Mouse (Mus musculus): ENCODE results near the gene Dusp16. TPM values are rescaled to one million over a fixed set of nuclear protein-coding genes. Genes with fewer than 3 reads are reported as not detected.
A peak's percentile ranks its signal among the peaks of the same experiment; 100 is the strongest.

Gene Dusp16
- polyA plus RNA-seq, 1 experiment from 2014 or later: 14.3 TPM

DNA sequence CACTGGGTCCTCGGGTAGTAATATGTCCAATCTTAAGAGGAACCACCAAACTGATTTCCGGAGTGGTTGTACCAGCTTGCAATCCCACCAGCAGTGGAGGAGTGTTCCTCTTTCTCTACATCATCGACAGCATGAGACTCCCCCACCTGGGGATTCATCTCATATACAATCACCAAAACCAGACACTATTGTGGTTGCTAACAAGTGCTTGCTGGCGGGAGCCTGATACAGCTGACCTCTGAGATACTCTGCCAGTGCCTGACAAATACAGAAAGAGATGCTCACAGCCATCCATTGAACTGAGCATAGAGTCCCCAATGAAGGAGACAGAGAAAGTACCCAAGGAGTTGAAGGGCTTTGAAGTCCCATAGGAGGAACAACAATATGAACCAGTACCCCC, 36.4 kb downstream of the Dusp16 start:
- Histone ChIP-seq H3K9me3 (no peaks in the 10 kb centered on the region), H3K4me3 (no peak overlapping the region), H3K27ac (no peak overlapping the region), H3K27me3 (no peaks in the 10 kb centered on the region), H3K4me2 (no peak overlapping the region), H3K9ac (no peak overlapping the region), H3K36me3 (peaks cover 31% of the 10 kb centered on the region), H3K4me1 (peaks cover 7% of the 10 kb centered on the region; the same call in 1 of the 2 replicates)
- no peak for ATAC-seq (ENCODE audit: insufficient number of reproducible peaks, insufficient read depth, low FRiP score, low TSS enrichment, low read depth)
- WGBS: 90% methylated on average over 4 of the region's 4 CpGs

DNA sequence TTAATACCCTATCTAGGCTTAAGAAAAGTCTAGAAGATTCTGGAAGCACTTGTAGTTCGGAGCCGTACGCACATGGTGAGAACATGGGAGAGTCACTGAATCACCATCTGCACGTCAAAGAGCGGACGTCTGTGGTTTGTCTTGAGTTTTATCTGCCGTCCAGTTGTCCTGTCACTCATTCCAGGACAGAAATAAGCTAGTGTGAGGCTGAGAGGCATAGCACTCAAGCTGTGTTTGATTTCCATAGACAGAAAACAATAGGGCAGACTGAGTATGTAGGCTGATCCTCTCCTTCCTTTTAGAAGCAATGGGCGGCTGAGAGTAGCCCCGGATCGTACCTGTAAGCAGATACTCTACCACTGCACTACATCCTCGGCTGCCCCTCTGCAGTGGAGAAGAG, 38.6 kb downstream of the Dusp16 start:
- H3K27me3 ChIP-seq: no peaks in the 10 kb centered on the region
- WGBS: 90% methylated on average over 11 of the region's 11 CpGs
- no peak overlapping the region for H3K4me3 ChIP-seq
- no peak overlapping the region for H3K9ac ChIP-seq
- no peak overlapping the region for H3K27ac ChIP-seq
- H3K9me3 ChIP-seq: no peaks in the 10 kb centered on the region
- no peak for ATAC-seq (ENCODE audit: insufficient number of reproducible peaks, insufficient read depth, low FRiP score, low TSS enrichment, low read depth)
- peaks cover 36% of the 10 kb centered on the region for H3K36me3 ChIP-seq
- no peak overlapping the region for H3K4me2 ChIP-seq
- H3K4me1 ChIP-seq: peaks cover 7% of the 10 kb centered on the region; the same call in 1 of the 2 replicates

DNA sequence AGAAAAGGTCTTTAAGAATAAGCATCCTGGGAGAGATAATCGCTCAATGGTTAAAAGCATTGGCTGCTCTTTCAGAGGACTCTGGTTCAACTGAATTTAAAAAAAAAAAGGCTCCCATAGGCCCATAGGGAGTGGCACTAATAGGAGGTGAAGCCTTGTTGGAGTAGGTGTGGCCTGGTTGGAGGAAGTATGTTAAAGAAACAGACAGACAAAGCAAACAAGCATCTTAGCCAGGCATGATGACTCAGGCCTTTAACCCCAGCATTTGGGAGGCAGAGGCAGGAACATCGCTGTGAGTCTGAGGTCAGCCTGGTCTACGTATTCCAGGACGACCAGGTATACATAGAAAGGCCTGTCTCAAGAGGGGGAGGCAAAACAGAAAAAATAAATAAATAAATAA, 39.0 kb downstream of the Dusp16 start:
- H3K27ac ChIP-seq: no peak overlapping the region
- no peaks in the 10 kb centered on the region for H3K27me3 ChIP-seq
- peaks cover 7% of the 10 kb centered on the region; the same call in 1 of the 2 replicates for H3K4me1 ChIP-seq
- WGBS: 94% methylated on average over 4 of the region's 4 CpGs
- no peak overlapping the region for H3K4me2 ChIP-seq
- no peaks in the 10 kb centered on the region for H3K9me3 ChIP-seq
- H3K36me3 ChIP-seq: peaks cover 34% of the 10 kb centered on the region
- H3K9ac ChIP-seq: no peak overlapping the region
- no peak overlapping the region for H3K4me3 ChIP-seq
- no peak for ATAC-seq (ENCODE audit: insufficient number of reproducible peaks, insufficient read depth, low FRiP score, low TSS enrichment, low read depth)

DNA sequence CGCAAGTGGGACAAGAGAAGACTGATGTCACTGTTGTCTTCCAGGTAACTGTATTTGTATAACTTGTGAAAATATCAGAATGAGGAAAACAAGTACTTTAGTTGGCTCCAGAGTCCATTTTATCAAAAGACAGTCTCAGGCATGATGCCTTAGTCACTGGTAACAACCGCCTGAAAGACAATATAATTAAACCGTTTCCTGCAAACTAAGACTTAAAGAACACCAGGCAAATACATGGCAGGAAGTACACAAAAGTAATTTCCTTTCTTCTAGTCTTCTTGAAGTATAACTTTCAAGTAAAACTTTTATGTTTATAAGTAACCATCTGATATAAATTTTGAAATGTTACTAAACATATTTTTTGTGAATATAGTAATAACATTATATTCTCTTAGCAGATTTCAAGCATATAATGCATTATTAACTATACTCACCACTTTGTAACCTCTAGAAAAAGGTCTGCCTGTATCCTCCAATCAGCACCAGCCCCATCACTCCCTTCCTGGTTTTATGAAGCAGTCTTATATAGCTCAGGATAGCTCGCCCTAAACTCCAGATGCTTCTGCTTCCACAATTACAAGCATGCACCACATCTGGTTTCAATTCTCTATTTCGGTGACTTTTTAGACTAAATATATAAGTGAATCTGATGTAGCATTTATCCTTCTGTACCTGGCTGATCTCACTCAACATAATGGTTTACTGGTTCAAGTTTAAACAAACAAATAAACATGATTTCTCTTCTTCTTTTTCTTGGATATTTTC, 40.4 kb downstream of the Dusp16 start:
- H3K4me3 ChIP-seq: no peak overlapping the region

DNA sequence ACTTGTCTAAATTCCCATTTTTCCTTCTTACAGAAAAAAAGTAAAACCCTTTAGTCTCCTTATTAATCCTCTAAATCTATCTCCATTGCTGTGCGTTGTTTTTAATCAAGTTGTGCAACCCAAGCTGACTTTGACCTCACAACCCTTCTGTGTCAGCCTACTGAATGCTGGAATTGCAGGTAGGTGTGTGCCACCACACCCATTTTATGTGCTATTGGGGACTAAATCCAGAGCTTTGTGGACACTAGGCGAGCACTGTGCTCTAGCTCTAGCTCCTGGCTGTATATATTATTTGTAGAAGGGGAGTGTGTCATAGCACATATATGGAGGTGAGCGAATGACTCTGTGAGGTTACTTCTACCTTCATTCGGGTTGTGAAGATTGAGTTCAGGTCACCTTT, 41.3 kb downstream of the Dusp16 start:
- peaks cover 23% of the 10 kb centered on the region for H3K36me3 ChIP-seq
- ATAC-seq (ENCODE audit: insufficient number of reproducible peaks, insufficient read depth, low FRiP score, low TSS enrichment, low read depth): no peak
- H3K4me2 ChIP-seq: no peak overlapping the region

More for the DNA sequence above, 40.4 kb downstream of the Dusp16 start:
- peaks cover 30% of the 10 kb centered on the region for H3K36me3 ChIP-seq
- peaks cover 7% of the 10 kb centered on the region; the same call in 1 of the 2 replicates for H3K4me1 ChIP-seq
- H3K9ac ChIP-seq: no peak overlapping the region
- H3K27ac ChIP-seq: no peak overlapping the region
- H3K4me2 ChIP-seq: no peak overlapping the region
- H3K27me3 ChIP-seq: no peaks in the 10 kb centered on the region
- ATAC-seq (ENCODE audit: insufficient number of reproducible peaks, insufficient read depth, low FRiP score, low TSS enrichment, low read depth): no peak
- no peaks in the 10 kb centered on the region for H3K9me3 ChIP-seq
- 48% methylated on average over 5 of the region's 5 CpGs for WGBS

DNA sequence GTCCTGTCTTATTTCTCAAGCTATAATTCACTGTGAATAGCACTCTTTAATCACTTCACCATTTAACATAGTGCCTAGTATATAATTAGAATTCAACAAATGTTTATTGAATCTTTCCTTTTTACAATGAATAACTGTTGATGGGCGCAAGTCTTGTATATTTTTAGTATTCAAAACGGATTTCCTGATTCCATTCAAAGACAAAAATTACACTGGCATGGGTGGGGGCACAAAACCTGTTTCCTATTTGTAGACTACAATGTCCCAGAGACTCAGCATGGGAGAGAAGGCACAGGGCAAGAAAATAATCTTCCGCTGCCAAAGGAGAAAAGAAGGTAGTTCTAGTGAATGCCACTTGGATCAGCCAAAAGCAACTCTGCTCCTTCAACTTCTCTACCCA, 44.3 kb downstream of the Dusp16 start:
- no peaks in the 10 kb centered on the region for H3K9me3 ChIP-seq
- no peak overlapping the region for H3K9ac ChIP-seq
- peaks cover 9% of the 10 kb centered on the region; the same call in 1 of the 2 replicates for H3K4me1 ChIP-seq
- no peaks in the 10 kb centered on the region for H3K27me3 ChIP-seq
- no peak overlapping the region for H3K4me2 ChIP-seq
- H3K27ac ChIP-seq: no peak overlapping the region
- 79% methylated on average over 3 of the region's 3 CpGs for WGBS
- H3K4me3 ChIP-seq: no peak overlapping the region
- no peak for ATAC-seq (ENCODE audit: insufficient number of reproducible peaks, insufficient read depth, low FRiP score, low TSS enrichment, low read depth)
- peaks cover 8% of the 10 kb centered on the region; the same call in 1 of the 2 replicates for H3K36me3 ChIP-seq

More for the DNA sequence above, 41.3 kb downstream of the Dusp16 start:
- Histone ChIP-seq H3K27ac (no peak overlapping the region), H3K9ac (no peak overlapping the region), H3K27me3 (no peaks in the 10 kb centered on the region), H3K4me3 (no peak overlapping the region), H3K4me1 (peaks cover 7% of the 10 kb centered on the region; the same call in 1 of the 2 replicates), H3K9me3 (no peaks in the 10 kb centered on the region)
- WGBS: 92% methylated on average over 4 of the region's 4 CpGs

DNA sequence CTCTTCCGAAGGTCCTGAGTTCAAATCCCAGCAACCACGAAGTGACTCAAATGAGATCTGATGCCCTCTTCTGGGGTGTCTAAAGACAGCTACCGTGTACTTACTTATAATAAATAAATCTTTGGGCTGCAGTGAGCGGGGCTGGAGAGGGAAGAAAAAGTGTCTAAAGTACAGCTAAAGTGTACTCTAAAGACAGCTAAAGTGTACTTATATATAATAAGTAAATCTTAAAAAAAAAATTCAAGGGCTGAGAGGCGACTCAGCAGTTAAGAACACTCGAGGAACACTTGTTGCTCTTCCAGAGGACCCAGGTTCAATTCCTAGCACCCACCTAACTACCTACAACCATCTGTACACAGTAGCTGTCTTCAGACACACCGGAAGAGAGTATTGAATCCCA, 46.5 kb downstream of the Dusp16 start:
- H3K4me1 ChIP-seq: 0 out of 2 replicates have a peak, but pooled peaks cover 4% of the 10 kb centered on the region
- 96% methylated on average over 7 of the region's 7 CpGs for WGBS
- H3K4me3 ChIP-seq: no peak overlapping the region
- H3K27me3 ChIP-seq: no peaks in the 10 kb centered on the region
- no peak overlapping the region for H3K4me2 ChIP-seq
- H3K9ac ChIP-seq: no peak overlapping the region
- H3K36me3 ChIP-seq: peaks cover 5% of the 10 kb centered on the region; the same call in 1 of the 2 replicates
- no peak for ATAC-seq (ENCODE audit: insufficient number of reproducible peaks, insufficient read depth, low FRiP score, low TSS enrichment, low read depth)
- H3K9me3 ChIP-seq: no peaks in the 10 kb centered on the region
- no peak overlapping the region for H3K27ac ChIP-seq

DNA sequence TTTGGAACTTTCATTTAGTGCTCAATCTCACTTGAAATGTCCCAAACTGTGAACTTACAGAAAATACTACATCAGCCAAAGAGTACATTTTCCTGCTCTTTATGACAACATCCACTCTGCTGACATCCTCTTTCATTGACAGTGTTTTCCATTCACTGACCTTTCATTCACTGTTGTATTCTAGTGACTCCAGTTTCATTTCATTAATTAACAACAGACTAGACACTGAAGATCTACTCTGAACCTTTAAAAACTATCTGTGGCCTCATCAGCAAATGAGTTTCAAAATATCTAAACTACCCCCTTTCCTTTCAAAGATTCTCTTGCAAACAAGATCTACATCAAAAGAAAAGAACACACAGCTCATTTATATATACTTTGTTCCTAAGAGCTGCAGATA, 48.9 kb downstream of the Dusp16 start:
- no peak overlapping the region for H3K9ac ChIP-seq
- H3K27ac ChIP-seq: no peak overlapping the region
- ATAC-seq (ENCODE audit: insufficient number of reproducible peaks, insufficient read depth, low FRiP score, low TSS enrichment, low read depth): no peak
- H3K4me1 ChIP-seq: 0 out of 2 replicates have a peak, but pooled peaks cover 4% of the 10 kb centered on the region
- H3K9me3 ChIP-seq: no peaks in the 10 kb centered on the region
- H3K4me2 ChIP-seq: no peak overlapping the region
- H3K36me3 ChIP-seq: peaks cover 12% of the 10 kb centered on the region
- no peaks in the 10 kb centered on the region for H3K27me3 ChIP-seq
- H3K4me3 ChIP-seq: no peak overlapping the region

DNA sequence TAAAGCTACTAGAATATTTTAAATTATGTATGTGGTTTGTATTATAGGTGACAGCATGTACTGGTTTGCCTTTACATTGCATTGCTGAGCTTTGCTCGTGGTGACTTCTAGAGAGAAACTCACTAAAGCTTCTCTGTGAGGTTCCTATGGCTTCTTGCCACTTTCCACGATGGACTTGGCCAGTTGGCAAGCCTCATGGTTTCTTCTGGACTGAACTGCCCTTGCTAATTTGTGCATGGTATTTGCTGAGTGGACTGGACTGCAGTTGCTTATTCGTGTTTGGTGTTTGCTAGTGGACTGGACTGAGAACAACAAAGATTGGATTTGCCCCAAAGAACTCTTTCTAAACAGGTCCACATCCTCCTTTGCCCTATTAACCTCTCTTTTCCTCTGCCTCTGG, 55.6 kb downstream of the Dusp16 start:
- 93% methylated on average over 3 of the region's 3 CpGs for WGBS
- Histone ChIP-seq H3K4me1 (no peaks in the 10 kb centered on the region), H3K9me3 (no peaks in the 10 kb centered on the region), H3K4me3 (no peak overlapping the region), H3K9ac (no peak overlapping the region), H3K27me3 (no peaks in the 10 kb centered on the region), H3K27ac (no peak overlapping the region), H3K4me2 (no peak overlapping the region), H3K36me3 (peaks cover 31% of the 10 kb centered on the region)
- no peak for ATAC-seq (ENCODE audit: insufficient number of reproducible peaks, insufficient read depth, low FRiP score, low TSS enrichment, low read depth)

DNA sequence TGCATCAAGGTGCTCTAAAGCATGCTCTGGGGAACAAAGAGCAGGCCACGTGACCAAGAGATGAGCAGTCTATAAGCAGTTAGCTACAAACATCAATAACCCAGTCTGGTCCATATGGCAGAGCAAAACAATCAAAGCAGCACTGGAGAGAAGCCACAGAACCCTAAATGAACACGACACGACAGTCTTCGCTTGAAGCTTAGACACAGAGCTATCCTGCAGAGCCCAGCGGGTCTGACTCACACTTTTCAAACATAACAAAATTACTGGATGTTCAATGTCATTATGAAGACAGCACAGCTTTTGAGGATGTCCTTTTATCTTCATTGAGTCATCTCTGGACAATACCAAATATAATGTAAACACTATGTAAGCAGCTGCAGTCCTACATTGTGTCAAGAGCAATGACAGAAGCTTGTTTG, 58.6 kb downstream of the Dusp16 start:
- no peak overlapping the region for H3K9ac ChIP-seq
- 78% methylated on average over 5 of the region's 5 CpGs for WGBS
- H3K4me3 ChIP-seq: no peak overlapping the region
- no peaks in the 10 kb centered on the region for H3K9me3 ChIP-seq
- no peak for ATAC-seq (ENCODE audit: insufficient number of reproducible peaks, insufficient read depth, low FRiP score, low TSS enrichment, low read depth)
- H3K27me3 ChIP-seq: no peaks in the 10 kb centered on the region
- no peak overlapping the region for H3K4me2 ChIP-seq
- H3K4me1 ChIP-seq: no peaks in the 10 kb centered on the region
- H3K36me3 ChIP-seq: peaks cover 22% of the 10 kb centered on the region
- H3K27ac ChIP-seq: no peak overlapping the region

DNA sequence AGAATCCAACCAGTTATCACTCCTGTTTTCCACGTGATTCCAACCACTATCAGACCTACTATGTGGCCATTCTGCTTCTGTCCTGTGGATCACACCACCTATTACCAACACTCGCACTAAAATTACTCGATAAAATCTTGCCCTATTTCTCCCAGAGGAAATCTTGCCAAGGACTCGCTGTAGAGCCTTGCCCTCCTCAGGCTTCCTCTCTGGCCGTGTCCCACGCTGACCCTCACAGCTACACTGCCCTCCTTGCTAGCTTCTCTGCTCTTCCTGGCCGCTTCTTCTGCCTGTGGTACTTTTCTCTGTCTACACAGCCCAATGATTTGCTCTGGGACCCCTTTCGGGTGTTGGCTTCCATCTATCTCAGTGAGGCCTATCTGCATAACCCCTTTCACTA, 59.6 kb downstream of the Dusp16 start:
- Histone ChIP-seq H3K27ac (no peak overlapping the region), H3K27me3 (no peaks in the 10 kb centered on the region), H3K9me3 (no peaks in the 10 kb centered on the region), H3K4me2 (no peak overlapping the region), H3K4me1 (no peaks in the 10 kb centered on the region), H3K36me3 (peaks cover 14% of the 10 kb centered on the region), H3K9ac (no peak overlapping the region), H3K4me3 (no peak overlapping the region)
- WGBS: 94% methylated on average over 8 of the region's 8 CpGs
- ATAC-seq (ENCODE audit: insufficient number of reproducible peaks, insufficient read depth, low FRiP score, low TSS enrichment, low read depth): 0 out of 2 replicates have a peak, but pooled peaks have one; percentile 52

DNA sequence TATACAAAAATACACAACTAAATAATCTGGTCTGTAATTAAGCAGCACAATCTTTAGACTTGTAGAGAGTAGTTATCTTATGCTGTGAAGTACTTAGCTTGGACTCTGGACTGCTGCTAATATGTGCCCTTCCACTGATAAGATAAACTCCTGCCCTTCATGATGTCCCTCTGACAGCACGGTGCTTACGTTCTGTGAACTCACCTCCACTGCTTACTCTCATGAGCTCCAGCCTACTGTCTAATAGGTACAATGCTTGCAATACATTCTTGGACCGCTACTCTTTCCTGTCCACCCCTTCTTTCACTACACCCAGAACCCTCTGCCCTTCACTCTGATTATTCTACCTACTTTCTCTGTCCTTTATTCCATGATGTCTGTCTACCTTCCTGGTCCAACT, 61.4 kb downstream of the Dusp16 start:
- WGBS: 87% methylated on average over 3 of the region's 3 CpGs
- no peak overlapping the region for H3K27ac ChIP-seq
- no peak for ATAC-seq (ENCODE audit: insufficient number of reproducible peaks, insufficient read depth, low FRiP score, low TSS enrichment, low read depth)
- H3K4me2 ChIP-seq: no peak overlapping the region
- no peaks in the 10 kb centered on the region for H3K4me1 ChIP-seq
- H3K27me3 ChIP-seq: no peaks in the 10 kb centered on the region
- H3K36me3 ChIP-seq: peaks cover 9% of the 10 kb centered on the region
- no peaks in the 10 kb centered on the region for H3K9me3 ChIP-seq
- H3K9ac ChIP-seq: no peak overlapping the region
- no peak overlapping the region for H3K4me3 ChIP-seq
